Mouse (Mus musculus): ENCODE results near the gene Pfdn2.

- TF ChIP-seq CTCF (IDR thresholded peaks at IDR 0.05; ENCODE audit: low read depth): no peak
- no peak for TF ChIP-seq EP300 (IDR thresholded peaks at IDR 0.05; ENCODE audit: low read depth)
These were observed 603 bp downstream of the Pfdn2 start for GRCm38 (mm10) chr1:171346095-171346450.
